Mouse (Mus musculus) testis, adult 2 months (tissue): ENCODE data around the gene Trnp1.
A peak's percentile ranks its signal among the peaks of the same experiment; 100 is the strongest.

Source experiments
- CTCF ChIP-seq: fragments of 200-500 bp; IDR thresholded peaks from 2 replicates; pipeline ENCODE4 v1.5.1; 2012; ENCODE audit warnings: low read depth, mild to moderate bottlenecking, inconsistent platforms, low read length, moderate library complexity; ENCODE audit not compliant: control insufficient read depth, insufficient read depth, insufficient replicate concordance
- POLR2A ChIP-seq: fragments of 200-500 bp; IDR thresholded peaks from 2 replicates; pipeline ENCODE4 v1.6.1; 2012; ENCODE audit warnings: low read depth, mild to moderate bottlenecking, inconsistent platforms, low read length, moderate library complexity; ENCODE audit not compliant: control insufficient read depth

DNA sequence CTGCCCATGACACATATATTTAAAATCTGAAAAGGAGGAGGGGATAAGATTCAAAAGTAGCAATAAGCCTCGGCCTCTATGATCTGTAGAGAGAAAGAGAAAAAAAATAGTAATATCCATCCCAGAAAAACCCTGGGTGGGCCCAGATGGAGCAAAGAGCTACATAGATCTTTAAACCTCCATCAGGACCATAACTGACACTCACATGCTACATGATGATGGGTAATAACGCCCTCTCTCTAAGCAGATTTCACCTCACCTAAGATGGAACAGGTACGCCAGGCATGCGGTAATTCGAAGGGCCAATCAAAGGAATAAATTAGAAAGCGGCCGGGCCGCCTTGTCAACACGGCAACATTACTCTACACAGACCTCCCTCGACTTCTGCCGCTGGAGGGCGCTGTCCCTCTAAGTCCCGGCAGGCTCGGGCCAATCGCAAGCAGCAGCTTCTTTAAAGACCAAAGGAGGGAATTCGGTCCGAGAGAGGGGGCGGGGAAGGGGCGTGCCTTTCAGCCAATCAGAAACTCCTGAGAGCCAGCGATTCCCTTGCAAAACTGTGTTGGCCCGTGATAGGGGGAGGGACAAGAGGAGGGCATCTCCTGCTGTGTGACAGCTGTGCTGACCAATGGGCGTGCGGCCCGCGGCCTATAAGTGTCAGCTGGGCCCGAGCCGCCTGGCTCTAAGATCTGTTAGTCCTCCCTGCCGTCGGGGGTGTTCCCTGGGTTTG lies 18.7 kb downstream of the Trnp1 start, which contains the start of gene Tent5b:
- TF ChIP-seq CTCF (peak; percentile 88), POLR2A (no peak; the same call in 1 of the 2 replicates)
